Mouse (Mus musculus): ENCODE results near the gene Rhno1. TPM values are rescaled to one million over a fixed set of nuclear protein-coding genes. Genes with fewer than 3 reads are reported as not detected.
"Not testable (repeated sequence)": the region's sequence is repeated elsewhere in the genome, so short reads cannot be mapped to it uniquely, and the experiment has no call there.

Rhno1 gene
- total RNA-seq, 1 experiment: 31.1 TPM

DNA sequence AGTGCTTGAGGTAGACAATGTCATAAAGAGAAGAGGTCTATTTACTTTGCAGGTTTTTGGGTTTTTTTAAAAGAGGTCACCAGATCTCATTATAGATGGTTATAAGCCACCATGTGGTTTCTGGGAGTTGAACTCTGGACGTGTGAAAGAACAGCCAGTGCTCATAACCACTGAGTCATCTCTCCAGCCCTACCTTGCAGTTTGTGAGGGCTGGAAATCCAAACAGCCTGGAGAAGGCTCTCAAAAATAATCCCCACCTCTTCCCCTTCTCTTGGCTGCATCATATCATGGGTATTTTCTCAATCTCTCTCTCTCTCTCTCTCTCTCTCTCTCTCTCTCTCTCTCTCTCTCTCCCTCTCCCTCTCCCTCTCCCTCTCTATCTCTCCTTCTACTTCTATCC is 28.0 kb upstream of the Rhno1 start:
- Histone ChIP-seq H3K4me1 (ENCODE audit: control insufficient read depth in 2 of 2, insufficient read depth in 2 of 2, low read length in 2 of 2, poor library complexity in 1 of 2) (no peaks in the 10 kb centered on the region), H3K9ac (ENCODE audit: insufficient read depth, low read depth, low read length, poor library complexity, severe bottlenecking) (no peak overlapping the region), H3K9me3 (ENCODE audit: control insufficient read depth, insufficient read depth, low read depth, low read length) (no peaks in the 10 kb centered on the region), H3K4me3 (ENCODE audit: insufficient read depth in 1 of 2, low read depth in 1 of 2, low read length in 2 of 2, poor library complexity in 1 of 2, severe bottlenecking in 1 of 2) (no peak overlapping the region), H3K27ac (ENCODE audit: insufficient read depth, low read depth, low read length, poor library complexity, severe bottlenecking) (no peak overlapping the region), H3K36me3 (ENCODE audit: control insufficient read depth, insufficient read depth, low read length, poor library complexity, severe bottlenecking) (no peaks in the 10 kb centered on the region)
- TF ChIP-seq ZC3H11A (IDR thresholded peaks at IDR 0.05; ENCODE audit: borderline replicate concordance, low read depth, low read length): no peak
- no peak for TF ChIP-seq CHD2 (IDR thresholded peaks at IDR 0.05; ENCODE audit: low read depth, low read length)
- no peak for TF ChIP-seq MAFK (IDR thresholded peaks at IDR 0.05; ENCODE audit: insufficient read depth, low read depth, low read length)
- no peak for TF ChIP-seq ZNF384 (IDR thresholded peaks at IDR 0.05; ENCODE audit: low read depth, low read length)
- DNase-seq (ENCODE audit: low read depth, low spot score): no peak
- in situ Hi-C loops (cut with MboI; ENCODE audit: low sequenced_read_pairs in 2 of 2, unreplicated experiment in 2 of 2): no loop called here

DNA sequence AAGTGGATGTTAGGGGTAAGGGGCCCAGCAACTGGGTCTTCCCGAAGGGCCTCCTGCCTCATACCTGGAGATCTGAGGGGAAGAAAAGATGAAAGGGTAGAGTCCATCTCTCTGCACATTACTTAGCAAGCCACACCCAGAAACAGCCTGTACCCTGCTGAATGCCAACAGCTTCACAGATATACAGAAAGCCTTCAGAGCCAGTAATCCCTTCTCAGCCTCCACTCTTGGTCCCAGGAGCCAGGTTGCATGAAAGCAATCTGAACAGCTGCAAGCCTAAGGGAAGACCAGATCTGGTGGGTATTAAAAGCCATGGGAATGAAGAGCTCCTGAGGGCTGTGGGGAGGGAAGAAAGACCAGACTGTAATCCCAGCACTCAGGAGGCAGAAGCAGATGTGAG is 26.5 kb upstream of the Rhno1 start:
- in situ Hi-C loops (cut with MboI; ENCODE audit: low sequenced_read_pairs in 2 of 2, unreplicated experiment in 2 of 2): no loop called here

DNA sequence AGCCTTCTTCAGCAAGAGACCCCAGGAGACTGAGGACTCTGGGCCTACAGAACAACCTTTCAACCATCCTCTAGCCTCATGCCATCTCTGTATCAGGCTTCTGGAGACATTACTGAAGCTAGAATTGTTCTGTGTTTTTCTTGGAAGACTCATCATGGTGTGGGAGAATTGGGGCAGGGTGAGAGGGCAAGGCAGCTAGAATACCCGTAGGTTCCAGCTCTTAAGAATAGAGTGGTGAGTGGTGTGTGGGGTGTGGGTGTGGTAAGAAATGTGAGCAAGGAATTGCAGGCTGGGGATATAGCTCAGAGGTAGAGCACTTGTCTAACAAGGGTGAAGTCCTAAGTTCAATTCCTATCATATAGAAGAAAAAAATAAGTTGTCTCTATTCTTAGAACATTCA is 22.3 kb upstream of the Rhno1 start:
- no peak for TF ChIP-seq ZC3H11A (IDR thresholded peaks at IDR 0.05; ENCODE audit: borderline replicate concordance, low read depth, low read length)
- TF ChIP-seq MAFK (IDR thresholded peaks at IDR 0.05; ENCODE audit: insufficient read depth, low read depth, low read length): no peak
- TF ChIP-seq CHD2 (IDR thresholded peaks at IDR 0.05; ENCODE audit: low read depth, low read length): no peak
- no peak for TF ChIP-seq ZNF384 (IDR thresholded peaks at IDR 0.05; ENCODE audit: low read depth, low read length)
- no peak for TF ChIP-seq HCFC1 (IDR thresholded peaks at IDR 0.05; ENCODE audit: borderline replicate concordance, insufficient read depth, low read length)
- no peaks in the 10 kb centered on the region for H3K4me1 ChIP-seq (ENCODE audit: control insufficient read depth in 2 of 2, insufficient read depth in 2 of 2, low read length in 2 of 2, poor library complexity in 1 of 2)

More for the DNA sequence above, 26.5 kb upstream of the Rhno1 start:
- Histone ChIP-seq H3K4me3 (ENCODE audit: insufficient read depth in 1 of 2, low read depth in 1 of 2, low read length in 2 of 2, poor library complexity in 1 of 2, severe bottlenecking in 1 of 2) (no peak overlapping the region), H3K4me1 (ENCODE audit: control insufficient read depth in 2 of 2, insufficient read depth in 2 of 2, low read length in 2 of 2, poor library complexity in 1 of 2) (no peaks in the 10 kb centered on the region), H3K9me3 (ENCODE audit: control insufficient read depth, insufficient read depth, low read depth, low read length) (no peaks in the 10 kb centered on the region), H3K27ac (ENCODE audit: insufficient read depth, low read depth, low read length, poor library complexity, severe bottlenecking) (no peak overlapping the region), H3K36me3 (ENCODE audit: control insufficient read depth, insufficient read depth, low read length, poor library complexity, severe bottlenecking) (no peaks in the 10 kb centered on the region), H3K9ac (ENCODE audit: insufficient read depth, low read depth, low read length, poor library complexity, severe bottlenecking) (no peak overlapping the region)
- TF ChIP-seq ZNF384 (IDR thresholded peaks at IDR 0.05; ENCODE audit: low read depth, low read length) (no peak), CHD2 (IDR thresholded peaks at IDR 0.05; ENCODE audit: low read depth, low read length) (no peak), MAFK (IDR thresholded peaks at IDR 0.05; ENCODE audit: insufficient read depth, low read depth, low read length) (no peak), HCFC1 (IDR thresholded peaks at IDR 0.05; ENCODE audit: borderline replicate concordance, insufficient read depth, low read length) (no peak), ZC3H11A (IDR thresholded peaks at IDR 0.05; ENCODE audit: borderline replicate concordance, low read depth, low read length) (no peak)
- DNase-seq (ENCODE audit: low read depth, low spot score): no peak

DNA sequence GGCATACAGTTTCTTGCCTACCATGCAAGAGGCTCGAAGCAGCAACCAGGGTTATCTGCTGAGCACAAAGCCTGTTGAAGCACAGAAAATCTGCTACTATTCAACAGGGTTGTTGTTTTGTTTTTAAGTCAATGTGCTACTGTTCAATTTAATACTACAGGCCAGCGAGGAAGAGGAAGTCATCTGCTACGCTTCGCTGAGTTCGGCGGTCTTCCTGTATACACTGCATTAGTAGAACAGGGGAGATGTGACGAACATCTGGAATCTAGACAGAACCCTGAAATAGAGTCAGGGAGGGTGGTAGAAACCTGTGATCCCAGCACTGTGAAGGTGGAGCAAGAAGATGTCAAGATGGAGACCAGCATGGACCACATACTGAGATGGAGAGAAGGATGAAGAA is 21.0 kb upstream of the Rhno1 start:
- TF ChIP-seq CHD2 (IDR thresholded peaks at IDR 0.05; ENCODE audit: low read depth, low read length): no peak
- TF ChIP-seq ZC3H11A (IDR thresholded peaks at IDR 0.05; ENCODE audit: borderline replicate concordance, low read depth, low read length): no peak
- TF ChIP-seq MAFK (IDR thresholded peaks at IDR 0.05; ENCODE audit: insufficient read depth, low read depth, low read length): no peak
- TF ChIP-seq HCFC1 (IDR thresholded peaks at IDR 0.05; ENCODE audit: borderline replicate concordance, insufficient read depth, low read length): no peak
- TF ChIP-seq ZNF384 (IDR thresholded peaks at IDR 0.05; ENCODE audit: low read depth, low read length): no peak
- Histone ChIP-seq H3K4me3 (ENCODE audit: insufficient read depth in 1 of 2, low read depth in 1 of 2, low read length in 2 of 2, poor library complexity in 1 of 2, severe bottlenecking in 1 of 2) (no peak overlapping the region), H3K9ac (ENCODE audit: insufficient read depth, low read depth, low read length, poor library complexity, severe bottlenecking) (no peak overlapping the region), H3K9me3 (ENCODE audit: control insufficient read depth, insufficient read depth, low read depth, low read length) (no peaks in the 10 kb centered on the region), H3K4me1 (ENCODE audit: control insufficient read depth in 2 of 2, insufficient read depth in 2 of 2, low read length in 2 of 2, poor library complexity in 1 of 2) (no peaks in the 10 kb centered on the region), H3K27ac (ENCODE audit: insufficient read depth, low read depth, low read length, poor library complexity, severe bottlenecking) (no peak overlapping the region), H3K36me3 (ENCODE audit: control insufficient read depth, insufficient read depth, low read length, poor library complexity, severe bottlenecking) (no peaks in the 10 kb centered on the region)
- in situ Hi-C loops (cut with MboI; ENCODE audit: low sequenced_read_pairs in 2 of 2, unreplicated experiment in 2 of 2): no loop called here
- DNase-seq (ENCODE audit: low read depth, low spot score): no peak

More for the DNA sequence above, 22.3 kb upstream of the Rhno1 start:
- no peak overlapping the region for H3K9ac ChIP-seq (ENCODE audit: insufficient read depth, low read depth, low read length, poor library complexity, severe bottlenecking)
- H3K27ac ChIP-seq (ENCODE audit: insufficient read depth, low read depth, low read length, poor library complexity, severe bottlenecking): no peak overlapping the region
- in situ Hi-C loops (cut with MboI; ENCODE audit: low sequenced_read_pairs in 2 of 2, unreplicated experiment in 2 of 2): no loop called here
- no peak for DNase-seq (ENCODE audit: low read depth, low spot score)
- no peak overlapping the region for H3K4me3 ChIP-seq (ENCODE audit: insufficient read depth in 1 of 2, low read depth in 1 of 2, low read length in 2 of 2, poor library complexity in 1 of 2, severe bottlenecking in 1 of 2)
- H3K36me3 ChIP-seq (ENCODE audit: control insufficient read depth, insufficient read depth, low read length, poor library complexity, severe bottlenecking): no peaks in the 10 kb centered on the region
- no peaks in the 10 kb centered on the region for H3K9me3 ChIP-seq (ENCODE audit: control insufficient read depth, insufficient read depth, low read depth, low read length)

DNA sequence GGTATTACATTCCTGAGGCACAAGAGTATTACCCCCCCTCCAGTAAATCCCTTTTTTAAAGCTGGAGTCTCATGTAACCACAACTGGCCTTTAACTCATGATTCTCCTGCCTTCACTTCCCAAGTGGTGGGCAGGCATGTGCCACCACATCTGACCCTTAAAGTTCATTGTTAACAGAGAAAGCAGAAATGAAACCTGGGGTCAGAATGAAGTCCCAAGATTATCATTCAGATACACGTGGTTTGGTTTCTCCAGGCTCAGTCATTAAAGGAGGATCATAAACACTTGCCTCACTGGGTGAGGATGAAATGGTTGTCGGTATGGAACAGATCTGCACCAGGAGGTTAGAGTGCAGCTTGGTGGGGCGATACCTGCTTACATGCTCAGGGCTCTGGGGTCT is 18.5 kb upstream of the Rhno1 start:
- no peak overlapping the region for H3K27ac ChIP-seq (ENCODE audit: insufficient read depth, low read depth, low read length, poor library complexity, severe bottlenecking)
- DNase-seq (ENCODE audit: low read depth, low spot score): no peak
- H3K9ac ChIP-seq (ENCODE audit: insufficient read depth, low read depth, low read length, poor library complexity, severe bottlenecking): no peak overlapping the region
- no peaks in the 10 kb centered on the region for H3K4me1 ChIP-seq (ENCODE audit: control insufficient read depth in 2 of 2, insufficient read depth in 2 of 2, low read length in 2 of 2, poor library complexity in 1 of 2)
- in situ Hi-C loops (cut with MboI; ENCODE audit: low sequenced_read_pairs in 2 of 2, unreplicated experiment in 2 of 2): no loop called here
- TF ChIP-seq HCFC1 (IDR thresholded peaks at IDR 0.05; ENCODE audit: borderline replicate concordance, insufficient read depth, low read length) (no peak), ZNF384 (IDR thresholded peaks at IDR 0.05; ENCODE audit: low read depth, low read length) (no peak), CHD2 (IDR thresholded peaks at IDR 0.05; ENCODE audit: low read depth, low read length) (no peak), ZC3H11A (IDR thresholded peaks at IDR 0.05; ENCODE audit: borderline replicate concordance, low read depth, low read length) (no peak), MAFK (IDR thresholded peaks at IDR 0.05; ENCODE audit: insufficient read depth, low read depth, low read length) (no peak)
- H3K9me3 ChIP-seq (ENCODE audit: control insufficient read depth, insufficient read depth, low read depth, low read length): no peaks in the 10 kb centered on the region
- no peak overlapping the region for H3K4me3 ChIP-seq (ENCODE audit: insufficient read depth in 1 of 2, low read depth in 1 of 2, low read length in 2 of 2, poor library complexity in 1 of 2, severe bottlenecking in 1 of 2)
- no peaks in the 10 kb centered on the region for H3K36me3 ChIP-seq (ENCODE audit: control insufficient read depth, insufficient read depth, low read length, poor library complexity, severe bottlenecking)

DNA sequence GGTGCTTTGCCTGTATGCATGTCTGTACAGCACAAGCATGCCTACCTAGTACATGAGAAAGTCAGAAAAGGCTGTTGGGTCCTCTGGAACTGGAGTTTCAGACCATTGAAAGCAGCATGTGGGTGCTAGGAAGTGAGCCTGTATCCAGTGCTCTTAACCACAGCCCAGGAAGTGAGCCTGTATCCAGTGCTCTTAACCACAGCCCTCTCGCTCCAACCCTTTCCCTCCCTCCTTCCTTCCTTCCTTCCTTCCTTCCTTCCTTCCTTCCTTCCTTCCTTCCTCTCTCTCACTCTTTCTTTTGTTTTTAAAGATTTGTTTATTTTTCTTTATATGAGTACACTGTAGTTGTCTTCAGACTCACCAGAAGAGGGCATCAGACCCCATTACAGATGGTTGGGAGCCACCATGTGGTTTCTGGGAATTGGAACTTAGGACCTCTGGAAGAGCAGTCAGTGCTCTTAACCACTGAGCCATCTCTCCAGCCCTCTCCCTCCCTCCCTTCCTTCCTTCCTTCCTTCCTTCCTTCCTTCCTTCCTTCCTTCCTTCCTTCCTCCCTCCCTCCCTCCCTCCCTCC is 18.0 kb upstream of the Rhno1 start:
- DNase-seq (ENCODE audit: low read depth, low spot score); H3K9ac ChIP-seq (ENCODE audit: insufficient read depth, low read depth, low read length, poor library complexity, severe bottlenecking); H3K4me3 ChIP-seq (ENCODE audit: insufficient read depth in 1 of 2, low read depth in 1 of 2, low read length in 2 of 2, poor library complexity in 1 of 2, severe bottlenecking in 1 of 2); in situ Hi-C loops (cut with MboI; ENCODE audit: low sequenced_read_pairs in 2 of 2, unreplicated experiment in 2 of 2); H3K4me1 ChIP-seq (ENCODE audit: control insufficient read depth in 2 of 2, insufficient read depth in 2 of 2, low read length in 2 of 2, poor library complexity in 1 of 2); H3K36me3 ChIP-seq (ENCODE audit: control insufficient read depth, insufficient read depth, low read length, poor library complexity, severe bottlenecking); H3K9me3 ChIP-seq (ENCODE audit: control insufficient read depth, insufficient read depth, low read depth, low read length); H3K27ac ChIP-seq (ENCODE audit: insufficient read depth, low read depth, low read length, poor library complexity, severe bottlenecking): not testable (repeated sequence)

Data from ES-E14 (cell line).